Mouse (Mus musculus) liver, adult 2 months (tissue): Measurements from ENCODE around the gene Rag2. TPM values are rescaled to one million over a fixed set of nuclear protein-coding genes. Genes with fewer than 3 reads are reported as not detected.

Experiments
- DNase-seq: peaks from one replicate; pipeline ENCODE4 v3.0.0-alpha.2; 2011; ENCODE audit warnings: low read depth, low spot score; ENCODE audit errors: extremely low read depth
- H3K27ac ChIP-seq: fragments of 200-500 bp; replicated peaks from 2 replicates; pipeline ENCODE4 v1.5.1; 2012; ENCODE audit warnings: low read depth, mild to moderate bottlenecking, control low read depth, inconsistent platforms, low read length; ENCODE audit not compliant: insufficient read depth
- H3K27me3 ChIP-seq: fragments of 200-500 bp; 2 replicates; pipeline ENCODE4 v1.6.1; 2012; ENCODE audit warnings: mild to moderate bottlenecking, moderate library complexity, low read length, inconsistent platforms; ENCODE audit not compliant: control insufficient read depth, insufficient read depth
- H3K36me3 ChIP-seq: fragments of 200-500 bp; 2 replicates; pipeline ENCODE4 v1.6.1; 2012; ENCODE audit warnings: low read length, inconsistent platforms; ENCODE audit not compliant: control insufficient read depth, insufficient read depth
- H3K4me1 ChIP-seq: fragments of 200-500 bp; 2 replicates; pipeline ENCODE4 v1.6.1; 2011; ENCODE audit warnings: low read length; ENCODE audit not compliant: control insufficient read depth, insufficient read depth
- H3K4me3 ChIP-seq: fragments of 200-500 bp; 2 replicates; pipeline ENCODE4 v1.5.1; 2011; ENCODE audit warnings: low read depth, mild to moderate bottlenecking, control low read depth, low read length, moderate library complexity; ENCODE audit not compliant: insufficient read depth
- H3K79me2 ChIP-seq: fragments of 200-500 bp; 2 replicates; pipeline ENCODE4 v1.6.1; 2012; ENCODE audit warnings: inconsistent platforms, mild to moderate bottlenecking, low read length, moderate library complexity; ENCODE audit not compliant: control insufficient read depth, insufficient read depth
- H3K9ac ChIP-seq: fragments of 200-500 bp; 2 replicates; pipeline ENCODE4 v1.6.1; 2012; ENCODE audit warnings: low read depth, mild to moderate bottlenecking, control low read depth, inconsistent platforms, low read length
- CTCF ChIP-seq: fragments of 200-500 bp; IDR thresholded peaks from 2 replicates; pipeline ENCODE4 v1.5.1; 2011; ENCODE audit warnings: low read depth, low read length, control low read depth
- POLR2A ChIP-seq: fragments of 200-500 bp; IDR thresholded peaks from 2 replicates; pipeline ENCODE4 v1.6.1; 2011; ENCODE audit warnings: low read length, control low read depth; ENCODE audit not compliant: insufficient read depth; ENCODE audit errors: extremely low read depth
- WGBS: fragments of 180-500 bp; shearing (Covaris S2); methylation state at CpG from one replicate; pipeline ENCODE4 v1.1.7; 2018; 5-methylcytosine and 5-hydroxymethylcytosine counted together
- polyA plus RNA-seq: library from polyadenylated mRNA; depleted of rRNA; stranded (reverse); fragments of >200 nt; gene quantifications from 2 replicates; pipeline ENCODE4 v1.2.3, GENCODE M21; 2012; rRNA removed
- total RNA-seq: library from RNA; depleted of rRNA; stranded (reverse); fragments of >200 nt; gene quantifications from 2 replicates; pipeline ENCODE4 v1.2.3, GENCODE M21; 2014; rRNA removed

The Rag2 gene
- not detected in 2 replicates for total RNA-seq
- polyA plus RNA-seq = not detected in 2 replicates

- Histone ChIP-seq H3K4me3 (no peak within 1 kb of the TSS), H3K27ac (no peak within 1 kb of the TSS), H3K9ac (no peak within 1 kb of the TSS), H3K4me1 (no peaks in the 10 kb centered on the region), H3K36me3 (no peaks in the 10 kb centered on the region), H3K27me3 (no peaks in the 10 kb centered on the region), H3K79me2 (no peaks in the 10 kb centered on the region; the same call in 1 of the 2 replicates)
- no peak for DNase-seq
- 68% methylated on average over 4 of the region's 4 CpGs for WGBS
- TF ChIP-seq POLR2A (no peak), CTCF (no peak)
Measured at GRCm38 (mm10) chr2:101624526-101624925, at the start of gene Rag2. Gene Rag2 (plus strand): TSS chr2:101624718.

DNA sequence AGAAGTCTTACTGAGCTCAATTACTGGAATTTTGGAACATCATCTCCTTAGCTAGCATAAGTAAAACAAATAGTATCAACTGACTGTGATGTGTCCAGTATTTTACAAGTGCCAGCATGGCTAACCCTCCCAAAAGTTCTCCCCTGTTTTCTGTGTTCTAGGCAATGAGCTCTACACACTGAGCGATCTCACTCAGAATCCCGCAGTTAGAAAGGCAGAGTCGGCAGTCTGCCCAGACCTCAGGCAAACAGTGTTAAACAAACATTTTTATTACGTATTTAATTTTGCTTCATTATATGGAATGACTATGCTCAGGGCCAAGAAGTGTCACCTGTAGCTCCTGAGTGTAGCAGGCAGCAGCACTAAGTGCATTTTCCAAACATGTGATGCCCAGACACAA, 47.3 kb upstream of the Rag2 start:
- H3K4me3 ChIP-seq = no peak overlapping the region
- 56% methylated on average over 4 of the region's 4 CpGs for WGBS
- TF ChIP-seq CTCF (no peak), POLR2A (no peak)
- DNase-seq = no peak
- H3K4me1 ChIP-seq = no peaks in the 10 kb centered on the region
- H3K27me3 ChIP-seq = no peaks in the 10 kb centered on the region
- H3K79me2 ChIP-seq = no peaks in the 10 kb centered on the region
- no peaks in the 10 kb centered on the region for H3K36me3 ChIP-seq
- H3K9ac ChIP-seq = no peak overlapping the region
- no peak overlapping the region for H3K27ac ChIP-seq

DNA sequence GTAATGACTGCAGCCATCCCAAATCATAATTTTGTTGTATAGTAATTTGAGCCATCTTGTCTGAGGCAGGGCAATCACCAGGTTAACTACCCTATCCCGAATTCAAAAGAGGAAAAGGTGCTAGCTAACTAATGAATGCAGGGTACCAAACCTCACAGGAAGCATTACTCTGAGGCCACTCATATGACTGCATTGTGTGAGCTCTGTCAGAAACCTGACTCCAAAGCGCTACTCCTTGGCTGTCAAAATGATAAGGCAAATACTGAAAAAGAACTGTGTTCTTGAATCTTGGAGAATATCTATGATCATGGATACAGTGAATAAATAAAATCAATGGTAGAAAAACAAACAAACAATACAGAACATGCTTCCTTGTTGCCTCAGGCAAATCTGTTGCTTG, 44.5 kb upstream of the Rag2 start:
- no peak overlapping the region for H3K9ac ChIP-seq
- whole genome bisulfite sequencing = 93% methylated on average over 2 of the region's 2 CpGs

DNA sequence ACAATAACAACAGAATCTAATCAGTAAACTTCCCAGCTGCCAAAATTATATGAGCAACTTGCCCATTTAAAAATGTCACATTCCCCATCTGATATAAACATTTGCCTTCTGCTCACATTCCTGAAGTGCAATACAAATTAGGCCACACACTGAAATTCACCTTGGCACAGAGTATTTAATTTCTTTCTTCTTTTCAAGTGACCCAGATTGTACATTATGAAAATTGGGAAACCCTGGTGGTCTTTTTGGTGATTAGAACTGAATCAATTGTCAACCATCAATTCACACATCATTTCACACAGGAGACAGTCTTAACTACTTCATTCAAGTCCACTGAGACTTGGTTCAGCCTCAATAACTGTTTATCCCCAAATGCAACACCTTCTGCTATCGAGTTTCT, 44.1 kb upstream of the Rag2 start:
- no peak for TF ChIP-seq POLR2A
- TF ChIP-seq CTCF = no peak

More for the DNA sequence above, 44.5 kb upstream of the Rag2 start:
- H3K4me3 ChIP-seq = no peak overlapping the region
- H3K27me3 ChIP-seq = no peaks in the 10 kb centered on the region
- no peaks in the 10 kb centered on the region for H3K4me1 ChIP-seq
- H3K36me3 ChIP-seq = peaks cover 10% of the 10 kb centered on the region; the same call in 1 of the 2 replicates
- no peaks in the 10 kb centered on the region for H3K79me2 ChIP-seq
- no peak for DNase-seq
- no peak for TF ChIP-seq CTCF
- TF ChIP-seq POLR2A = no peak
- no peak overlapping the region for H3K27ac ChIP-seq

GRCm38 (mm10) chr2:101580977-101581376, 43.5 kb upstream of the Rag2 start:
- Histone ChIP-seq H3K4me1 (no peaks in the 10 kb centered on the region), H3K27me3 (no peaks in the 10 kb centered on the region), H3K36me3 (peaks cover 15% of the 10 kb centered on the region), H3K79me2 (no peaks in the 10 kb centered on the region), H3K27ac (no peak overlapping the region), H3K4me3 (no peak overlapping the region), H3K9ac (no peak overlapping the region)
- DNase-seq = no peak
- no peak for TF ChIP-seq POLR2A
- no peak for TF ChIP-seq CTCF
- WGBS = 89% methylated on average over 3 of the region's 3 CpGs

More for the DNA sequence above, 44.1 kb upstream of the Rag2 start:
- WGBS = 84% methylated on average over 1 of the region's 1 CpGs
- Histone ChIP-seq H3K36me3 (peaks cover 14% of the 10 kb centered on the region), H3K4me3 (no peak overlapping the region), H3K27ac (no peak overlapping the region), H3K79me2 (no peaks in the 10 kb centered on the region), H3K27me3 (no peaks in the 10 kb centered on the region), H3K4me1 (no peaks in the 10 kb centered on the region), H3K9ac (no peak overlapping the region)
- DNase-seq = no peak

GRCm38 (mm10) chr2:101581418-101581817, 43.1 kb upstream of the Rag2 start:
- no peak overlapping the region for H3K27ac ChIP-seq
- TF ChIP-seq POLR2A = no peak
- TF ChIP-seq CTCF = no peak
- WGBS = 88% methylated on average over 3 of the region's 3 CpGs
- no peaks in the 10 kb centered on the region for H3K27me3 ChIP-seq
- DNase-seq = no peak
- H3K79me2 ChIP-seq = no peaks in the 10 kb centered on the region
- H3K4me1 ChIP-seq = no peaks in the 10 kb centered on the region
- peaks cover 15% of the 10 kb centered on the region for H3K36me3 ChIP-seq
- no peak overlapping the region for H3K4me3 ChIP-seq
- no peak overlapping the region for H3K9ac ChIP-seq
